ENCODE assay signal across 8 mouse cellular contexts in genomic region chr5:69704261-69705167, GRCm38 (mm10).
DNase-seq lines count a peak whose midpoint lies in the region; ATAC-seq and TF ChIP-seq lines count a peak whose summit lies in the region.

No protein-coding gene starts in this region.

- CTCF ChIA-PET in Patski (lab: Charles Lee), result no interaction called here

- H3K4me3 ChIP-seq in kidney, adult 2 months (ENCODE audit: insufficient read depth, low read depth, low read length), result no peak overlapping the region
- no peak overlapping the region for H3K4me3 ChIP-seq in kidney, embryonic 15.5 days (replicated peaks)
- no peak overlapping the region for H3K4me3 ChIP-seq in forebrain, postnatal 0 days (ENCODE audit: low read depth, low read length)
- H3K4me3 ChIP-seq in liver, postnatal 0 days (ENCODE audit: low read depth, low read length), result no peak overlapping the region

- peak; percentile 16 for DNase-seq in kidney, adult 2 months
- DNase-seq in Patski (ENCODE audit: low read depth, low spot score) (no peak), liver (no peak)
- DNase-seq in forebrain, postnatal 0 days, result peak; percentile 83
- DNase-seq in left cerebral cortex, postnatal 4 days, result peak; percentile 25
- no peak for DNase-seq in liver, postnatal 0 days
- no peak for DNase-seq in B cell, adult 2 months

- TF ChIP-seq POLR2A in kidney, adult 2 months (IDR thresholded peaks at IDR 0.05; ENCODE audit: low read depth, low read length), result no peak

- in situ Hi-C loops in Patski (cut with MboI; ENCODE audit: low pct_unique_long_range_greater_than_20kb), result no loop called here

- WGBS in kidney, adult 2 months, result 46% methylated on average over 2 of the region's 2 CpGs
- WGBS in kidney, embryonic 15.5 days, result 67% methylated on average over 2 of the region's 2 CpGs
- WGBS in forebrain, postnatal 0 days, result 52% methylated on average over 2 of the region's 2 CpGs
- 53% methylated on average over 2 of the region's 2 CpGs for WGBS in liver, postnatal 0 days (ENCODE audit: insufficient replicate concordance)

- intact Hi-C loops in left cerebral cortex, postnatal 4 days (cut with DNase I), result loop anchor here (5.0 to 10.0 kb wide), 2 partner anchors 1290 to 1388 kb away; no protein-coding TSS in a partner anchor

- no peak for TF ChIP-seq EP300 in liver, postnatal 0 days (IDR thresholded peaks at IDR 0.05; ENCODE audit: low read depth)

- no peaks in the 10 kb centered on the region for H3K36me3 ChIP-seq in kidney, adult 2 months (ENCODE audit: control insufficient read depth, insufficient read depth, low read length)
- H3K36me3 ChIP-seq in kidney, embryonic 15.5 days, result no peaks in the 10 kb centered on the region
- H3K36me3 ChIP-seq in forebrain, postnatal 0 days (ENCODE audit: insufficient read depth), result no peaks in the 10 kb centered on the region
- H3K36me3 ChIP-seq in liver, postnatal 0 days (replicated peaks; ENCODE audit: insufficient read depth, low read length), result no peaks in the 10 kb centered on the region

- H3K9me3 ChIP-seq in kidney, embryonic 15.5 days (replicated peaks), result no peaks in the 10 kb centered on the region
- no peaks in the 10 kb centered on the region for H3K9me3 ChIP-seq in forebrain, postnatal 0 days (ENCODE audit: low read length)
- no peaks in the 10 kb centered on the region for H3K9me3 ChIP-seq in liver, postnatal 0 days (ENCODE audit: low read length)

- TF ChIP-seq CTCF in kidney, adult 2 months (conservative IDR thresholded peaks at IDR 0.05; ENCODE audit: insufficient read depth, insufficient read length, low read depth, low read length), result no peak; the same call in 1 of the 2 replicates
- TF ChIP-seq CTCF in Patski (IDR thresholded peaks at IDR 0.05), result peak; percentile 43
- peak; percentile 93 for TF ChIP-seq CTCF in forebrain, postnatal 0 days (IDR thresholded peaks at IDR 0.05; ENCODE audit: low read depth)
- TF ChIP-seq CTCF in liver, postnatal 0 days (IDR thresholded peaks at IDR 0.05; ENCODE audit: low read depth), result no peak

- no peak overlapping the region for H3K27ac ChIP-seq in kidney, adult 2 months (ENCODE audit: insufficient read depth, low read depth, low read length)
- H3K27ac ChIP-seq in kidney, embryonic 15.5 days, result no peak overlapping the region
- no peak overlapping the region for H3K27ac ChIP-seq in forebrain, postnatal 0 days (ENCODE audit: low read depth, low read length)
- H3K27ac ChIP-seq in liver, postnatal 0 days (ENCODE audit: low read depth), result no peak overlapping the region

- POLR2A ChIA-PET in Patski (lab: Charles Lee), result no interaction called here

- H3K9ac ChIP-seq in kidney, embryonic 15.5 days, result no peak overlapping the region
- no peak overlapping the region for H3K9ac ChIP-seq in forebrain, postnatal 0 days
- H3K9ac ChIP-seq in liver, postnatal 0 days (replicated peaks), result no peak overlapping the region

- H3K27me3 ChIP-seq in kidney, adult 2 months (replicated peaks; ENCODE audit: control insufficient read depth, insufficient read depth, low read length), result no peaks in the 10 kb centered on the region
- no peaks in the 10 kb centered on the region for H3K27me3 ChIP-seq in kidney, embryonic 15.5 days
- peaks cover 8% of the 10 kb centered on the region for H3K27me3 ChIP-seq in Patski
- H3K27me3 ChIP-seq in forebrain, postnatal 0 days (ENCODE audit: insufficient read depth, low read length), result no peaks in the 10 kb centered on the region
- no peaks in the 10 kb centered on the region for H3K27me3 ChIP-seq in liver, postnatal 0 days (ENCODE audit: insufficient read depth, low read length)

- H3K4me2 ChIP-seq in kidney, embryonic 15.5 days, result no peak overlapping the region
- H3K4me2 ChIP-seq in forebrain, postnatal 0 days (ENCODE audit: low read depth), result no peak overlapping the region
- H3K4me2 ChIP-seq in liver, postnatal 0 days (ENCODE audit: low read depth, low read length), result no peak overlapping the region

- no peak for ATAC-seq in kidney, embryonic 15.5 days (replicated peaks; ENCODE audit: low FRiP score)
- no peak for ATAC-seq in Patski
- ATAC-seq in forebrain, postnatal 0 days, result peak; percentile 73
- no peak for ATAC-seq in liver, postnatal 0 days

- no peaks in the 10 kb centered on the region for H3K4me1 ChIP-seq in kidney, adult 2 months (ENCODE audit: control insufficient read depth, insufficient read depth, low read length)
- no peaks in the 10 kb centered on the region for H3K4me1 ChIP-seq in kidney, embryonic 15.5 days
- H3K4me1 ChIP-seq in forebrain, postnatal 0 days (ENCODE audit: insufficient read depth), result peaks cover 9% of the 10 kb centered on the region; the same call in 1 of the 2 replicates
- H3K4me1 ChIP-seq in liver, postnatal 0 days (ENCODE audit: insufficient read depth), result no peaks in the 10 kb centered on the region

Comparison
In these comparisons a context has a peak if more than half of its experiments do, and no peak if none do; other contexts are left out.
1. DNase-seq: peak in kidney, adult 2 months (single experiment), forebrain, postnatal 0 days (single experiment) and left cerebral cortex, postnatal 4 days (single experiment); none in Patski (single experiment), liver (single experiment), liver, postnatal 0 days (single experiment) and B cell, adult 2 months (0 of 2).
2. CTCF ChIP-seq: peak in Patski (single experiment) and forebrain, postnatal 0 days (single experiment); none in kidney, adult 2 months (single experiment) and liver, postnatal 0 days (single experiment).